Mouse (Mus musculus): ENCODE results near the gene Vmn1r44. TPM values are rescaled to one million over a fixed set of nuclear protein-coding genes. Genes with fewer than 3 reads are reported as not detected.
"Not testable (repeated sequence)": the region's sequence is repeated elsewhere in the genome, so short reads cannot be mapped to it uniquely, and the experiment has no call there.

Gene Vmn1r44
- polyA plus RNA-seq, 1 experiment from 2014 or later: not detected

GRCm38 (mm10) chr6:89883812-89884211 lies 352 bp downstream of the Vmn1r44 start:
- no peaks in the 10 kb centered on the region for H3K9me3 ChIP-seq (ENCODE audit: control insufficient read depth, low read length)
- no peaks in the 10 kb centered on the region for H3K4me1 ChIP-seq (replicated peaks; ENCODE audit: control insufficient read depth, insufficient read depth, low read length)
- no peaks in the 10 kb centered on the region for H3K27me3 ChIP-seq (replicated peaks; ENCODE audit: control insufficient read depth, insufficient read depth, low read length)
- ATAC-seq (replicated peaks; ENCODE audit: low FRiP score) (no peak), DNase-seq (ENCODE audit: low spot score) (no peak)
- no peak overlapping the region for H3K27ac ChIP-seq (ENCODE audit: low read depth, low read length)
- H3K9ac ChIP-seq (ENCODE audit: low read depth, low read length): no peak overlapping the region
- no peak overlapping the region for H3K4me2 ChIP-seq
- H3K36me3 ChIP-seq (ENCODE audit: control insufficient read depth, insufficient read depth, low read length): no peaks in the 10 kb centered on the region
- WGBS: 43% methylated on average over 2 of the region's 2 CpGs
- H3K4me3 ChIP-seq (ENCODE audit: low read depth, low read length): no peak overlapping the region

- not testable (repeated sequence) for DNase-seq (ENCODE audit: low spot score); H3K9ac ChIP-seq (ENCODE audit: low read depth, low read length); H3K36me3 ChIP-seq (ENCODE audit: control insufficient read depth, insufficient read depth, low read length); H3K27me3 ChIP-seq (replicated peaks; ENCODE audit: control insufficient read depth, insufficient read depth, low read length); ATAC-seq (replicated peaks; ENCODE audit: low FRiP score); H3K4me1 ChIP-seq (replicated peaks; ENCODE audit: control insufficient read depth, insufficient read depth, low read length); H3K27ac ChIP-seq (ENCODE audit: low read depth, low read length); H3K9me3 ChIP-seq (ENCODE audit: control insufficient read depth, low read length); H3K4me2 ChIP-seq; H3K4me3 ChIP-seq (ENCODE audit: low read depth, low read length)
- 72% methylated on average over 2 of the region's 2 CpGs for WGBS
These were observed 57.0 kb downstream of the Vmn1r44 start, which contains the start of gene Vmn1r45 for GRCm38 (mm10) chr6:89940498-89940897. Vmn1r45 (minus strand) TSS chr6:89940598.

- Histone ChIP-seq H3K4me2 (no peak overlapping the region), H3K4me3 (ENCODE audit: low read depth, low read length) (no peak overlapping the region), H3K36me3 (ENCODE audit: control insufficient read depth, insufficient read depth, low read length) (no peaks in the 10 kb centered on the region), H3K27ac (ENCODE audit: low read depth, low read length) (no peak overlapping the region), H3K9ac (ENCODE audit: low read depth, low read length) (no peak overlapping the region), H3K27me3 (replicated peaks; ENCODE audit: control insufficient read depth, insufficient read depth, low read length) (no peaks in the 10 kb centered on the region), H3K9me3 (ENCODE audit: control insufficient read depth, low read length) (no peaks in the 10 kb centered on the region), H3K4me1 (replicated peaks; ENCODE audit: control insufficient read depth, insufficient read depth, low read length) (no peaks in the 10 kb centered on the region)
- ATAC-seq (replicated peaks; ENCODE audit: low FRiP score) (no peak), DNase-seq (ENCODE audit: low spot score) (no peak)
- WGBS: 72% methylated on average over 2 of the region's 2 CpGs
These were observed 57.5 kb downstream of the Vmn1r44 start for GRCm38 (mm10) chr6:89940926-89941325.

Other genes with a start within 250 kb of the Vmn1r44 start
- gene Txnrd3, start 239.7 kb upstream of the Vmn1r44 start, polyA plus RNA-seq (2014; fragmentation: Nextera tagmentation; extraction: Ambion mirVana): 10.0 and 11.2 TPM in 2 replicates
- gene Vmn1r40, start 176.1 kb upstream of the Vmn1r44 start, polyA plus RNA-seq (2014; fragmentation: Nextera tagmentation; extraction: Ambion mirVana): not detected in 2 replicates
- gene Vmn1r41, start 142.9 kb upstream of the Vmn1r44 start, polyA plus RNA-seq (2014; fragmentation: Nextera tagmentation; extraction: Ambion mirVana): not detected in 2 replicates
- not detected in 2 replicates for gene Vmn1r42, start 7.2 kb upstream of the Vmn1r44 start, polyA plus RNA-seq (2014; fragmentation: Nextera tagmentation; extraction: Ambion mirVana)
- not detected in 2 replicates for gene Vmn1r43, start 7.2 kb upstream of the Vmn1r44 start, polyA plus RNA-seq (2014; fragmentation: Nextera tagmentation; extraction: Ambion mirVana)
- not detected in 2 replicates for gene Vmn1r45, start 56.9 kb downstream of the Vmn1r44 start, polyA plus RNA-seq (2014; fragmentation: Nextera tagmentation; extraction: Ambion mirVana)
- not detected in 2 replicates for gene Vmn1r46, start 85.7 kb downstream of the Vmn1r44 start, polyA plus RNA-seq (2014; fragmentation: Nextera tagmentation; extraction: Ambion mirVana)
- not detected in 2 replicates for gene Vmn1r47, start 132.5 kb downstream of the Vmn1r44 start, polyA plus RNA-seq (2014; fragmentation: Nextera tagmentation; extraction: Ambion mirVana)
- gene Vmn1r48, start 153.2 kb downstream of the Vmn1r44 start, polyA plus RNA-seq (2014; fragmentation: Nextera tagmentation; extraction: Ambion mirVana): not detected in 2 replicates
- gene Vmn1r49, start 194.8 kb downstream of the Vmn1r44 start, polyA plus RNA-seq (2014; fragmentation: Nextera tagmentation; extraction: Ambion mirVana): not detected in 2 replicates
- gene Vmn1r50, start 217.8 kb downstream of the Vmn1r44 start, polyA plus RNA-seq (2014; fragmentation: Nextera tagmentation; extraction: Ambion mirVana): not detected in 2 replicates
- gene Vmn1r51, start 238.9 kb downstream of the Vmn1r44 start, polyA plus RNA-seq (2014; fragmentation: Nextera tagmentation; extraction: Ambion mirVana): not detected in 2 replicates

All from liver, embryonic 11.5 days (tissue).